Mouse (Mus musculus): Measurements from ENCODE around the gene Prr19. TPM values are rescaled to one million over a fixed set of nuclear protein-coding genes. Genes with fewer than 3 reads are reported as not detected.

The Prr19 gene
- polyA plus RNA-seq, 1 experiment from 2014 or later, result 0.32 TPM

GRCm38 (mm10) chr7:25293191-25293739, 7.9 kb upstream of the Prr19 start:
- Histone ChIP-seq H3K27me3 (replicated peaks; ENCODE audit: control insufficient read depth, insufficient read depth, low read length) (no peaks in the 10 kb centered on the region), H3K4me2 (no peak overlapping the region), H3K9me3 (ENCODE audit: control insufficient read depth, low read length) (peaks cover 5% of the 10 kb centered on the region; the same call in 1 of the 2 replicates), H3K9ac (ENCODE audit: low read depth, low read length) (no peak overlapping the region), H3K36me3 (ENCODE audit: control insufficient read depth, insufficient read depth, low read length) (peaks cover 52% of the 10 kb centered on the region), H3K27ac (ENCODE audit: low read depth, low read length) (no peak overlapping the region; the same call in 1 of the 2 replicates), H3K4me1 (replicated peaks; ENCODE audit: control insufficient read depth, insufficient read depth, low read length) (peaks cover 10% of the 10 kb centered on the region), H3K4me3 (ENCODE audit: low read depth, low read length) (no peak overlapping the region)
- 83% methylated on average over 10 of the region's 10 CpGs for WGBS
- no peak for ATAC-seq (replicated peaks; ENCODE audit: low FRiP score)
- DNase-seq (ENCODE audit: low spot score), result no peak

DNA sequence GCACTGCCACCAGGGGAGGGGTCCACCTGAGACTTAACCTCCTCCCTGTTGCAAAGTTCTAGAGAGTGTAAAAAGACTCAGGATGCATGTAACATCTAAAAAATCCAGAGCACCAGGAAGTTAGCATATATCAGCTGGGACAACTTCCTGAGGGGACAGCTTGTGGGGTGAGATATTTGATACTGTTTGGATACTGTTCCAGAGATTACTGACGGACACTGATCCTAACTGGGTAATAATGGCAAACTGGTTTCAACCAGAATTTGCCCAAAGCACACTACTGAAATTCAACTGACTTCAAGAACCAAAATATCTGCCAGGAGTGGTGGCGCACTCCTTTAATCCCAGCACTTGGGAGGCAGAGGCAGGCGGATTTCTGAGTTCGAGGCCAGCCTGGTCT, 6.7 kb upstream of the Prr19 start:
- WGBS, result 85% methylated on average over 4 of the region's 4 CpGs

DNA sequence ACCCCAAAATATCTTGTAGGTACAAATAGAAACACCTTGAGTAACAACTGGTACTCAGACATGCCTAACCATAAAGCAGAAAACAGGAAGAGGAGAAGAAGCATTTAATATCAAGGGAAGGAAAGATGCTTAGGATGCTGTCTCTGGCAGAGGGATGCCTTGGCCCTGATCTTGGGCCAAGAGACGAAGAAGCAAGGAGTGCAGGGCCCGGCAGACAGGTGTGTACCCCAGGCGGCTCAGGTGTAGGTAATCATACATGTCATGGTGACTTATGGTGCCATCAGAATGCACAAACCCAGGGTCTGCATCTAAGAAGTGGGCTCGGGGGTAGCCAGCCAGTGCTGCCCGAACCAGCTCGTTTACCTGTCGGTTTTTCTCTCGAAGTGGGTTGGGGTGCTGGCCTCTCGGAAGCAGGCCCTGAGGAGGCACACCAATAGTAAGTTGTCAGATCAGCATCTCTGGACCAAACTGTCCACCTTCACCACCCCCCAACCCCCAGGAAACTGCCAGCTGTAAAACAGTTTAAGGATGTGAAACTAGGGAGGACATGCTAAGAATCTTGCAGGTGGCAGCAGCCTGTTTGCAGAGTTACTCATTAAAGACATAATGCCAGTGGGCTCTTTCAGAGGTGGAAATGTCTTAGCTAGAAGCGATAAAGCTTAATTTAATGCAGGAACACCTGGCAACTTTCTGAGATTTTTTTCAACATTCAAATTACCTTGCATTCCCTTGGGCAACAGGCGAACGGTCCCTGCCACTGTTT, 6.1 kb upstream of the Prr19 start:
- ATAC-seq (replicated peaks; ENCODE audit: low FRiP score) (no peak), DNase-seq (ENCODE audit: low spot score) (no peak)
- Histone ChIP-seq H3K9me3 (ENCODE audit: control insufficient read depth, low read length) (no peaks in the 10 kb centered on the region), H3K4me3 (ENCODE audit: low read depth, low read length) (no peak overlapping the region), H3K9ac (ENCODE audit: low read depth, low read length) (no peak overlapping the region), H3K27me3 (replicated peaks; ENCODE audit: control insufficient read depth, insufficient read depth, low read length) (no peaks in the 10 kb centered on the region), H3K27ac (ENCODE audit: low read depth, low read length) (no peak overlapping the region), H3K4me1 (replicated peaks; ENCODE audit: control insufficient read depth, insufficient read depth, low read length) (peaks cover 10% of the 10 kb centered on the region), H3K4me2 (no peak overlapping the region), H3K36me3 (ENCODE audit: control insufficient read depth, insufficient read depth, low read length) (peaks cover 33% of the 10 kb centered on the region)
- 85% methylated on average over 12 of the region's 12 CpGs for WGBS

More for the DNA sequence above, 6.7 kb upstream of the Prr19 start:
- no peaks in the 10 kb centered on the region for H3K27me3 ChIP-seq (replicated peaks; ENCODE audit: control insufficient read depth, insufficient read depth, low read length)
- peaks cover 10% of the 10 kb centered on the region for H3K4me1 ChIP-seq (replicated peaks; ENCODE audit: control insufficient read depth, insufficient read depth, low read length)
- H3K4me3 ChIP-seq (ENCODE audit: low read depth, low read length), result no peak overlapping the region
- peaks cover 4% of the 10 kb centered on the region; the same call in 1 of the 2 replicates for H3K9me3 ChIP-seq (ENCODE audit: control insufficient read depth, low read length)
- no peak for DNase-seq (ENCODE audit: low spot score)
- peaks cover 39% of the 10 kb centered on the region for H3K36me3 ChIP-seq (ENCODE audit: control insufficient read depth, insufficient read depth, low read length)
- ATAC-seq (replicated peaks; ENCODE audit: low FRiP score), result no peak
- H3K27ac ChIP-seq (ENCODE audit: low read depth, low read length), result no peak overlapping the region
- H3K9ac ChIP-seq (ENCODE audit: low read depth, low read length), result no peak overlapping the region
- H3K4me2 ChIP-seq, result no peak overlapping the region

GRCm38 (mm10) chr7:25296945-25297453, 4.2 kb upstream of the Prr19 start:
- peak overlapping the region; percentile 96 for H3K4me2 ChIP-seq
- peak; percentile 18 for ATAC-seq (replicated peaks; ENCODE audit: low FRiP score)
- WGBS, result 2% methylated on average over 21 of the region's 21 CpGs
- no peaks in the 10 kb centered on the region for H3K27me3 ChIP-seq (replicated peaks; ENCODE audit: control insufficient read depth, insufficient read depth, low read length)
- H3K9ac ChIP-seq (ENCODE audit: low read depth, low read length), result peak overlapping the region; percentile 86
- DNase-seq (ENCODE audit: low spot score), result peak; percentile 62
- H3K27ac ChIP-seq (ENCODE audit: low read depth, low read length), result peak overlapping the region; percentile 93
- no peaks in the 10 kb centered on the region for H3K9me3 ChIP-seq (ENCODE audit: control insufficient read depth, low read length)
- H3K4me1 ChIP-seq (replicated peaks; ENCODE audit: control insufficient read depth, insufficient read depth, low read length), result peaks cover 8% of the 10 kb centered on the region
- H3K36me3 ChIP-seq (ENCODE audit: control insufficient read depth, insufficient read depth, low read length), result peaks cover 14% of the 10 kb centered on the region
- peak overlapping the region; percentile 86 for H3K4me3 ChIP-seq (ENCODE audit: low read depth, low read length)

DNA sequence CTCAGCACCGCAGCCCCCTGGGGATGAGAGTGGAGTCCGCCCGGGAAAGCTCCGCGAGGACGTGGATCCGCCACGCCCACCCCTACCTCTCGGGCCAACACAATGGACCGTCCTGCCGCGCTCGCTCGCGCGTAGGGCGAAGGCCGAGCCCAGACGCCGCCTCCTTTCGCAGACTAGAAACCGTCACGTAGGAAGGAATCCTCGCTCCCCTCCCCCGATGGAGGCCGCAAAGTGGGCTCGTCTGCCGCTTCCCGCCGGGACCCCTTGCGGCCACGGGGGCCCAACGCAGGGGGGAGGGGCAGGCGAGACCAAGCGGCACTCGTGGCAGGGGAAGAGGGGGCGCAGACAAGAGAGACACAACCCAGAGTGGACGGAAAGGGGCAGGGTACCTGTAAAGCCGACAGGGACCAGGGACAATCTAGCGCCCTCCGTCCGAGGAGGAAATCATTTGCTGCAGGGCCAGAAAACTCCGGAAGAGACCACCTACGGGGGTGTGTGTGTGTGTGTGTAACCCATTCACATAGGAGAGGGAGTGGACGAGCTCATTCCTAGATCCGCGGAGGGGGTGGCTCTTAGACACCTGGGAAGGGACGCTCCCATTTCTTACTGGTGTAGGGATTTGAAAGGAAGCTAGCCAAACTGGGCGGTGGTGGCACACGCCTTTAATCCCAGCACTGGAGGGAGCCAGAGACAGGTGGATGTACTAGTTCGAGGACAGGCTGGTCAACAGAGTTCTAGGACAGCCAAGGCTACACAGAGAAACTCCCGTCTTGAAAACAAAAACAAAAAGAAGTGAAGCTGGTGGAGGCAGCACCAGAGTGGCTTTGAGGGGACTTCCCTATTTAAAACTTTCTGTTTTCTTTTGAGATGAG, 3.5 kb upstream of the Prr19 start, which contains the start of gene Pafah1b3:
TSS of gene Pafah1b3 (minus strand) at position 533 of the 872 bp plus-strand sequence.
- Histone ChIP-seq H3K9ac (ENCODE audit: low read depth, low read length) (peak within 1 kb of the TSS; percentile 86), H3K4me1 (replicated peaks; ENCODE audit: control insufficient read depth, insufficient read depth, low read length) (peaks cover 7% of the 10 kb centered on the region), H3K36me3 (ENCODE audit: control insufficient read depth, insufficient read depth, low read length) (peaks cover 7% of the 10 kb centered on the region), H3K9me3 (ENCODE audit: control insufficient read depth, low read length) (no peaks in the 10 kb centered on the region), H3K4me2 (peak within 1 kb of the TSS; percentile 96), H3K27me3 (replicated peaks; ENCODE audit: control insufficient read depth, insufficient read depth, low read length) (peaks cover 2% of the 10 kb centered on the region; the same call in 1 of the 2 replicates), H3K4me3 (ENCODE audit: low read depth, low read length) (peak within 1 kb of the TSS; percentile 86), H3K27ac (ENCODE audit: low read depth, low read length) (peak within 1 kb of the TSS; percentile 93)
- DNase-seq (ENCODE audit: low spot score) (peak; percentile 86), ATAC-seq (replicated peaks; ENCODE audit: low FRiP score) (peak; percentile 86)
- 1% methylated on average over 52 of the region's 52 CpGs for WGBS

GRCm38 (mm10) chr7:25303003-25303684, 1.9 kb downstream of the Prr19 start:
- whole genome bisulfite sequencing, result 54% methylated on average over 9 of the region's 9 CpGs
- H3K9me3 ChIP-seq (ENCODE audit: control insufficient read depth, low read length), result no peaks in the 10 kb centered on the region
- H3K27ac ChIP-seq (ENCODE audit: low read depth, low read length), result no peak overlapping the region
- H3K9ac ChIP-seq (ENCODE audit: low read depth, low read length), result no peak overlapping the region
- H3K4me1 ChIP-seq (replicated peaks; ENCODE audit: control insufficient read depth, insufficient read depth, low read length), result 0 out of 2 replicates have a peak, but pooled peaks cover 5% of the 10 kb centered on the region
- DNase-seq (ENCODE audit: low spot score), result no peak
- no peak for ATAC-seq (replicated peaks; ENCODE audit: low FRiP score)
- peaks cover 44% of the 10 kb centered on the region for H3K27me3 ChIP-seq (replicated peaks; ENCODE audit: control insufficient read depth, insufficient read depth, low read length)
- H3K4me2 ChIP-seq, result no peak overlapping the region
- H3K4me3 ChIP-seq (ENCODE audit: low read depth, low read length), result no peak overlapping the region
- no peaks in the 10 kb centered on the region for H3K36me3 ChIP-seq (ENCODE audit: control insufficient read depth, insufficient read depth, low read length)

GRCm38 (mm10) chr7:25303685-25304006, 2.4 kb downstream of the Prr19 start:
- WGBS, result 64% methylated on average over 3 of the region's 3 CpGs
- ATAC-seq (replicated peaks; ENCODE audit: low FRiP score) (no peak), DNase-seq (ENCODE audit: low spot score) (no peak)
- no peak overlapping the region for H3K9ac ChIP-seq (ENCODE audit: low read depth, low read length)
- H3K27me3 ChIP-seq (replicated peaks; ENCODE audit: control insufficient read depth, insufficient read depth, low read length), result peaks cover 49% of the 10 kb centered on the region
- H3K36me3 ChIP-seq (ENCODE audit: control insufficient read depth, insufficient read depth, low read length), result no peaks in the 10 kb centered on the region
- no peak overlapping the region for H3K4me3 ChIP-seq (ENCODE audit: low read depth, low read length)
- 0 out of 2 replicates have a peak, but pooled peaks cover 5% of the 10 kb centered on the region for H3K4me1 ChIP-seq (replicated peaks; ENCODE audit: control insufficient read depth, insufficient read depth, low read length)
- no peak overlapping the region for H3K4me2 ChIP-seq
- H3K27ac ChIP-seq (ENCODE audit: low read depth, low read length), result no peak overlapping the region
- no peaks in the 10 kb centered on the region for H3K9me3 ChIP-seq (ENCODE audit: control insufficient read depth, low read length)

- no peaks in the 10 kb centered on the region for H3K9me3 ChIP-seq (ENCODE audit: control insufficient read depth, low read length)
- H3K4me2 ChIP-seq, result peak overlapping the region; percentile 88
- DNase-seq (ENCODE audit: low spot score) (no peak), ATAC-seq (replicated peaks; ENCODE audit: low FRiP score) (no peak)
- H3K27me3 ChIP-seq (replicated peaks; ENCODE audit: control insufficient read depth, insufficient read depth, low read length), result peaks cover 59% of the 10 kb centered on the region
- 7% methylated on average over 2 of the region's 2 CpGs for WGBS
- peak overlapping the region; percentile 59 for H3K4me3 ChIP-seq (ENCODE audit: low read depth, low read length)
- no peaks in the 10 kb centered on the region for H3K36me3 ChIP-seq (ENCODE audit: control insufficient read depth, insufficient read depth, low read length)
- no peak overlapping the region for H3K27ac ChIP-seq (ENCODE audit: low read depth, low read length)
- 0 out of 2 replicates have a peak, but pooled peaks cover 5% of the 10 kb centered on the region for H3K4me1 ChIP-seq (replicated peaks; ENCODE audit: control insufficient read depth, insufficient read depth, low read length)
- H3K9ac ChIP-seq (ENCODE audit: low read depth, low read length), result no peak overlapping the region
Observed at GRCm38 (mm10) chr7:25305481-25305880, 4.3 kb downstream of the Prr19 start.

Data from liver, embryonic 11.5 days (tissue).